Mouse (Mus musculus): ENCODE results near the gene Arid1a. TPM values are rescaled to one million over a fixed set of nuclear protein-coding genes. Genes with fewer than 3 reads are reported as not detected.

The Arid1a gene
- polyA plus RNA-seq (2014; fragmentation: Nextera tagmentation; extraction: Ambion mirVana): 32.6 and 36.3 TPM in 2 replicates

DNA sequence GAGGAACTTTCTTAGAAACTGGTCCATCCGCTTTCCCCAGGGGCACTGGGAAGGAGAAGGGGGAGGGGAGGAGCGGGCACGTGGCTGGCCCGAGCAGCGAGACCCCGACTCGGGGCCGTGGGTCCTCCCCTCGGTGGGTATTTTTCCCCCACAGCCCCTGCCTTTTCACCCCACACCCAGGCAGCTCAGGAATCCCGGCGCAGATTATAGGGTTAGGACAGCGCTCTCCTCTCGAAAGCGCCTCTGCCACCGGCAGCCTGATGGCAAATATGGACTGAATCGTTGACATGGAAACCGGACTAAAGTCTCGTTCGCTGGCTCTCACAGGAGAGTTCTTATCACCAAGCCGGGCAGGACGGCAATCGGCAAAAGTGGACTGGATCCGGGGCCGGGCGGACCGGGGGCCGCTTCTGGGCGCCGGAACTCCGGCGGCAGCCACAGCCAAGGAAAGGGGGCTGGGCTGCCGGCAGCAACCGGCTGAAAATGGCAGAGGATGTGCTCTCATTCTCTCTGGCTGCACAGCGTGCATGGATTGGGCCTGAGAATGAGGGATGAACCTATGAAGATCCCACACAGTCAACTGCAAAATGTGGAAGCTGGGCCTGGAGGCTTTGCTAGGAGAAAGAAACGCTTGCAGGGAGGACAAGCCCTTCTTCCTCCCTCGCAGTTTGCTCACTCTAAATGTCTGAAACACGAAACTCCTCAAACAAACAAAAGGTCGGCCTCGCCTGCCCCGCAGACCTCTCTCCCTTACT, at the start of gene Arid1a:
TSS of gene Arid1a (minus strand) at position 256 of the 755 bp plus-strand sequence.
- Histone ChIP-seq H3K27me3 (ENCODE audit: control insufficient read depth, insufficient read depth, low read length) (no peaks in the 10 kb centered on the region), H3K4me2 (ENCODE audit: low read depth, low read length) (peak within 1 kb of the TSS; percentile 76), H3K9me3 (replicated peaks; ENCODE audit: control insufficient read depth, low read length) (no peaks in the 10 kb centered on the region), H3K4me1 (ENCODE audit: control insufficient read depth, insufficient read depth, low read length) (peaks cover 6% of the 10 kb centered on the region), H3K4me3 (ENCODE audit: low read depth, low read length) (peak within 1 kb of the TSS; percentile 52), H3K9ac (replicated peaks; ENCODE audit: low read length) (peak within 1 kb of the TSS; percentile 81), H3K36me3 (replicated peaks; ENCODE audit: control insufficient read depth, insufficient read depth, low read depth, low read length) (no peaks in the 10 kb centered on the region), H3K27ac (replicated peaks; ENCODE audit: low read depth, low read length) (peak within 1 kb of the TSS; percentile 100)
- DNase-seq (ENCODE audit: low spot score): peak; percentile 96
- under 1% methylated on average over 40 of the region's 40 CpGs for WGBS
- ATAC-seq (replicated peaks; ENCODE audit: insufficient number of reproducible peaks, low FRiP score, low TSS enrichment, low read depth): peak; percentile 57

DNA sequence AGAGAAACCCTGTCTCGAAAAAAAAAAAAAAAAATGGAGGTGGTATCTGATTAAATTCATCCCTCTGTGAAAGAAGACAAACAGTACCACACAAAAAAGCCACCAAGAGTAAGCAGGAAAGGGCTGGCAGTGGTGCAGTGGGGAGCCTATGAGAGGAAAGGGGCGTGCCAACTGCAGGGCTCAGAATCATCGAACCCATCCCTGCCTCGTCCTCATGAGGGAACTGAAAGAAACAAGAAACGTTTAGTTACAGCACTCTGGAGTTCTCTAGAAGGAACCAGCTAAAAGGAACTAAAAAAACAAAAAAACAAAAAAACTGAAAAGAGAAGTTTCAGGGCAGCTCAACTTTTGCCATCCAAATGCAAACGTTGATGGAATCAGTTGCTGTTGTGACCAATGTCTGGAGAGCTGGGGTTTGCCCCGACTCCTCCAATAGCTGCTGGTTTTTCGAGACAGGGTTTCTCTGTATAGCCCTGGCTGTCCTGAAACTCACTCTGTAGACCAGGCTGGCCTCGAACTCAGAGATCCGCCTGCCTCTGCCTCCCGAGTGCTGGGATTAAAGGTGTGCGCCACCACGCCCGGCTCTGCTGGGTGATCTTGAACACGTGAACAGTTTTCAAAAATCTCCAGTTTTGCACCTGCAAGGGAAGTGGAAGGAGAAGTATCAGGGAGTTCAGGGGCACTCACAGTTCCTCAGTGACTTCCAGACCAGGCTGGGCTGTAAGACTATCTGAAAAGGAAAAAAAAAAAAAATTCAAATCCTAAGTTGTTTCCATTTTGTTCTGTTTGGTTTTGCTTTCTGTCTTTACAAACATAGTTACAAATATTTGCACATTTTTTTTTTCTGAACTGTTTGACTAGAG, 48.1 kb upstream of the Arid1a start:
- Histone ChIP-seq H3K27ac (replicated peaks; ENCODE audit: low read depth, low read length) (no peak overlapping the region), H3K4me1 (ENCODE audit: control insufficient read depth, insufficient read depth, low read length) (no peaks in the 10 kb centered on the region), H3K9ac (replicated peaks; ENCODE audit: low read length) (no peak overlapping the region), H3K4me2 (ENCODE audit: low read depth, low read length) (no peak overlapping the region), H3K9me3 (replicated peaks; ENCODE audit: control insufficient read depth, low read length) (no peaks in the 10 kb centered on the region), H3K4me3 (ENCODE audit: low read depth, low read length) (no peak overlapping the region), H3K36me3 (replicated peaks; ENCODE audit: control insufficient read depth, insufficient read depth, low read depth, low read length) (no peaks in the 10 kb centered on the region), H3K27me3 (ENCODE audit: control insufficient read depth, insufficient read depth, low read length) (no peaks in the 10 kb centered on the region)
- no peak for ATAC-seq (replicated peaks; ENCODE audit: insufficient number of reproducible peaks, low FRiP score, low TSS enrichment, low read depth)
- DNase-seq (ENCODE audit: low spot score): no peak
- 80% methylated on average over 15 of the region's 15 CpGs for WGBS

DNA sequence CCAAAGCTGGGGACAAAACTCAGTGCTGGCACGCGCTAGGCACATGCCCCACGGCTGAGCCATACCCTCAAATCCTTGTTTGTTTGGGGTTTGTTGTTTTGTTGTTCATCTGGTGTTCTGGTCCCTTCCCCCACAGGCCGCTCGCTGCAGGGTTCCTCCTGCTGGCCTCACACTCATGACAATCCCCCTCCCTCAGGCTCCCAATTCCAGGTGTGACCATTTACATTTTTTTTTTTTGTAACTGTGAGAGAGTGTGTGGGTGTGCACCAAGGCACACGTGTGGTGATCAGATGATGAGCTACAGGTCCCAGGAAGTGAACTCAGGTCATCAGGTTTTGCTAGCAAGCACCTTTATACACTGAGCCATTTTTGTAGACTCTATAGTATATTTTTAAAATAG, 44.0 kb upstream of the Arid1a start:
- DNase-seq (ENCODE audit: low spot score) (no peak), ATAC-seq (replicated peaks; ENCODE audit: insufficient number of reproducible peaks, low FRiP score, low TSS enrichment, low read depth) (no peak)
- Histone ChIP-seq H3K27me3 (ENCODE audit: control insufficient read depth, insufficient read depth, low read length) (no peaks in the 10 kb centered on the region), H3K36me3 (replicated peaks; ENCODE audit: control insufficient read depth, insufficient read depth, low read depth, low read length) (no peaks in the 10 kb centered on the region), H3K4me3 (ENCODE audit: low read depth, low read length) (no peak overlapping the region), H3K9me3 (replicated peaks; ENCODE audit: control insufficient read depth, low read length) (no peaks in the 10 kb centered on the region), H3K27ac (replicated peaks; ENCODE audit: low read depth, low read length) (no peak overlapping the region), H3K9ac (replicated peaks; ENCODE audit: low read length) (no peak overlapping the region), H3K4me1 (ENCODE audit: control insufficient read depth, insufficient read depth, low read length) (no peaks in the 10 kb centered on the region), H3K4me2 (ENCODE audit: low read depth, low read length) (no peak overlapping the region)
- WGBS: 22% methylated on average over 6 of the region's 6 CpGs

DNA sequence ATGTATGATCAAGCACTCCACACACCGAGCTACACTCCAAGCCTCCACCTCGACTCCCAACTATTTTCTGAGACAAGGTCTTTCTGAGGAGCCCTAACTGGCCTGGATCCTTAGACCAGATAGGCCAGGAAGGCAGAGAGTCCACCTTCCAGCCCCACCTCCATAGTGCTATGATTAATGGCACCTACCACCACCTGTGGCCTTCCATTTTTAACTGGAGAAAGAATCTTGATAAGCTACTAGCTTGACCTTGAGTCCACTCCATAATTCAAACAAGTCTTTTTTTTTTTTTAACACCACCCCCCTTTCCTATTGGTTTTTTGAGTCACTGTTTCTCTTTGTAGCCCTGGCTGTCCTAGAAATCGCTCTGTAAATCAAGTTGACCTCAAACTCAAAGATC, 36.7 kb upstream of the Arid1a start:
- Histone ChIP-seq H3K4me1 (ENCODE audit: control insufficient read depth, insufficient read depth, low read length) (no peaks in the 10 kb centered on the region), H3K27ac (replicated peaks; ENCODE audit: low read depth, low read length) (no peak overlapping the region), H3K9ac (replicated peaks; ENCODE audit: low read length) (no peak overlapping the region), H3K27me3 (ENCODE audit: control insufficient read depth, insufficient read depth, low read length) (no peaks in the 10 kb centered on the region), H3K9me3 (replicated peaks; ENCODE audit: control insufficient read depth, low read length) (no peaks in the 10 kb centered on the region), H3K36me3 (replicated peaks; ENCODE audit: control insufficient read depth, insufficient read depth, low read depth, low read length) (no peaks in the 10 kb centered on the region), H3K4me2 (ENCODE audit: low read depth, low read length) (no peak overlapping the region), H3K4me3 (ENCODE audit: low read depth, low read length) (no peak overlapping the region)
- DNase-seq (ENCODE audit: low spot score) (no peak), ATAC-seq (replicated peaks; ENCODE audit: insufficient number of reproducible peaks, low FRiP score, low TSS enrichment, low read depth) (no peak)
- 82% methylated on average over 3 of the region's 3 CpGs for WGBS

DNA sequence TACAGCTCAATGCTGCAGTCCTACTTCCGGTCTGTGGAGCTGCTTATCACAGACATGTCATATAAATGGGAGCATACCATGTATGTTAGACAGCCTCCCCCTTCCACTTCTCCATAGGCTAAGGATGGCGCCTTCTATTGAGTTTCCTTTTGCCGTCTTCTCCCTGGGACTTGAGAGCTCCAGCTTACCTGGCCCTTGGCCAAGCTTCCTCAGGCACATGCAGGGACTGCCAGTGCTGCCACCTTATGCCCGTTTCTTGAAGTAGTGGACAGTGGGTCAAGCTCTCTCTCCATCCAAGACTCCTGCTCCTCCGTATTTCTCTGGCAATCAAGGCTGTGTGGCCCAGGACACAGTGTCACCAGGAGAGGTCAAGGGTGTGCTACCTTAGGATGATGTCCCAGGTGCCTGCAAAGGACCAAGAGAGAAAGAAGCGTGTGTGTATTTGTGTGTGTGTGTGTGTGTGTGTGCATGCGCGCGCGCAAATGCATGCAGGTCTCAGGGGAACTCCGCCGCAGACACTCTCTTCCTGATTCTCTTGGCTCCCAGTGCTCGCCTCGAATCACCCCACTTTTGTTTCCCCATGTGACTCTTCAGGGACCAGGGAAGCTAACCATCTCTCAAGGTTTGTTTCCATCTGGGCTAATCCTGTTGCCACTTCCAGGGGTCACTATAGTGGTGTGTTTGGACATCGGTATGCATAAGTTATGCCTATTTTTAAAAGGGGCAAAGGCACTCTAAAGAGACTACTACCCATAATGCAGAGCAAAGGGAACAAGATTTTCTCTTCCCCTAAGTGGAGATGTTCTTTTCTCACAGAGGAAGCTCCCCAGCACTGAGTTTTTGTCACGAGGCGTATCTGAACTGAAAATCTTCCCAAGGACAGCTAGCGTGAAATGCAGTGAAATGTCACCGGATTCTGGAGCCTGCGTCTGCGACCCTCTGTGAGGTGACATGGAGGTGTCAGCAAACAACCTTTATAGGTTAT, 18.3 kb upstream of the Arid1a start:
- Histone ChIP-seq H3K4me1 (ENCODE audit: control insufficient read depth, insufficient read depth, low read length) (no peaks in the 10 kb centered on the region), H3K36me3 (replicated peaks; ENCODE audit: control insufficient read depth, insufficient read depth, low read depth, low read length) (no peaks in the 10 kb centered on the region), H3K9ac (replicated peaks; ENCODE audit: low read length) (no peak overlapping the region), H3K9me3 (replicated peaks; ENCODE audit: control insufficient read depth, low read length) (no peaks in the 10 kb centered on the region), H3K4me2 (ENCODE audit: low read depth, low read length) (no peak overlapping the region), H3K27me3 (ENCODE audit: control insufficient read depth, insufficient read depth, low read length) (no peaks in the 10 kb centered on the region), H3K27ac (replicated peaks; ENCODE audit: low read depth, low read length) (no peak overlapping the region), H3K4me3 (ENCODE audit: low read depth, low read length) (no peak overlapping the region)
- ATAC-seq (replicated peaks; ENCODE audit: insufficient number of reproducible peaks, low FRiP score, low TSS enrichment, low read depth) (no peak), DNase-seq (ENCODE audit: low spot score) (no peak)
- 87% methylated on average over 21 of the region's 21 CpGs for WGBS

DNA sequence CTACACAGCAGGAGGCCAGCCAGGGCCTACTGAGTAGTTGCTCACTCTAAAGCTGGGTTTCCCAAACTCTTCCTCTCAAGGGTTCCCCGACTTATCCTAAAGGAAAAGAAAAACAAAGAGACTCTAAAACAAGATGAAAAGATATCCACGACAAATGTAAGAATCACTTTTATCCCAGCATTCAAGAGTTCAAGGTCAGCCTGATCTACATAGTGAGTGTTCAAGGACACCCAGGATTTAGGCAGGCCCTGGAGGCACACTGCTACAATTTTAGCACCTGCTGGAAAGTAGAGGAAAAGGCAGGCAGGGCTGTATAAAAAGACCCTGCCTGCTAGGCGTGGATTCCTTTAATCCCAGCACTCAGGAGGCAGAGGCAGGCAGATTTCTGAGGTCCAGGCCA, 12.6 kb upstream of the Arid1a start:
- Histone ChIP-seq H3K36me3 (replicated peaks; ENCODE audit: control insufficient read depth, insufficient read depth, low read depth, low read length) (no peaks in the 10 kb centered on the region), H3K4me2 (ENCODE audit: low read depth, low read length) (no peak overlapping the region), H3K27ac (replicated peaks; ENCODE audit: low read depth, low read length) (no peak overlapping the region), H3K27me3 (ENCODE audit: control insufficient read depth, insufficient read depth, low read length) (no peaks in the 10 kb centered on the region), H3K9me3 (replicated peaks; ENCODE audit: control insufficient read depth, low read length) (no peaks in the 10 kb centered on the region), H3K4me1 (ENCODE audit: control insufficient read depth, insufficient read depth, low read length) (no peaks in the 10 kb centered on the region), H3K4me3 (ENCODE audit: low read depth, low read length) (no peak overlapping the region), H3K9ac (replicated peaks; ENCODE audit: low read length) (no peak overlapping the region)
- no peak for ATAC-seq (replicated peaks; ENCODE audit: insufficient number of reproducible peaks, low FRiP score, low TSS enrichment, low read depth)
- 80% methylated on average over 3 of the region's 3 CpGs for WGBS
- no peak for DNase-seq (ENCODE audit: low spot score)

DNA sequence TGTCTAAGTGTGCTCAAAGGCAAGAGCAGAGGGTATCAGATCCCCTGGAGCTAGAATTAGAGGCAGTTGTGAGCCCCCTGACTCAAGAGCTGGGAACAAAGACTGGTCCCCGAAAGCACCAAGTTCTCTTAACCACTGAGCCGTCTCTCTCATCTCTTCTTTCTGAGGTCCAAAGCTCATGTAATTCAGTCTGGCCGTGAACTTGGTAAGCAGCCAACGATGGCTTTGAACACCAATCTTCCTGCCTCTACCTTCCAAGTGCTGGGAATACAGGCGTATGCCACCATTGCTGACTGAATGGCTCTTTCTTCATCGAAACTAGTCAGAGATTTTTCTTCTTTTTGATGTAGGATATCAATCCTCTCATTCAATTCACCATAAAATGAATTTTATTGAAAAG, 6.5 kb upstream of the Arid1a start:
- Histone ChIP-seq H3K4me1 (ENCODE audit: control insufficient read depth, insufficient read depth, low read length) (no peaks in the 10 kb centered on the region), H3K9me3 (replicated peaks; ENCODE audit: control insufficient read depth, low read length) (no peaks in the 10 kb centered on the region), H3K9ac (replicated peaks; ENCODE audit: low read length) (no peak overlapping the region), H3K4me3 (ENCODE audit: low read depth, low read length) (no peak overlapping the region), H3K36me3 (replicated peaks; ENCODE audit: control insufficient read depth, insufficient read depth, low read depth, low read length) (no peaks in the 10 kb centered on the region), H3K4me2 (ENCODE audit: low read depth, low read length) (no peak overlapping the region), H3K27ac (replicated peaks; ENCODE audit: low read depth, low read length) (no peak overlapping the region), H3K27me3 (ENCODE audit: control insufficient read depth, insufficient read depth, low read length) (no peaks in the 10 kb centered on the region)
- 79% methylated on average over 6 of the region's 6 CpGs for WGBS
- ATAC-seq (replicated peaks; ENCODE audit: insufficient number of reproducible peaks, low FRiP score, low TSS enrichment, low read depth): no peak
- no peak for DNase-seq (ENCODE audit: low spot score)

Data from embryonic facial prominence, embryonic 11.5 days (tissue).